Mouse (Mus musculus): Measurements from ENCODE around the gene Nap1l2. TPM values are rescaled to one million over a fixed set of nuclear protein-coding genes. Genes with fewer than 3 reads are reported as not detected.
"Not testable (repeated sequence)": the region's sequence is repeated elsewhere in the genome, so short reads cannot be mapped to it uniquely, and the experiment has no call there.

Nap1l2 gene
- 10 to 100 TPM; 74.2 to 84.0 TPM for total RNA-seq (2021)
- long read RNA-seq, experiment 1, transcript Nap1l2-201 (1 exons, 2,465 nt) = major isoform, 61 of 61 reads
- long read RNA-seq, experiment 1, partial matches to known transcripts = 0 of 61 reads
- long read RNA-seq, experiment 1, other reads (novel, unspliced or antisense) = 0 of 61 reads
- long read RNA-seq, experiment 2, transcript Nap1l2-201 (1 exons, 2,465 nt) = major isoform, 74 of 74 reads
- long read RNA-seq, experiment 2, partial matches to known transcripts = 0 of 74 reads
- long read RNA-seq, experiment 2, other reads (novel, unspliced or antisense) = 0 of 74 reads

GRCm38 (mm10) chrX:103186431-103186786, at the start of gene Nap1l2:
TSS of gene Nap1l2 (minus strand) at chrX:103186640.
- peak; percentile 69 to 82 for DNase-seq (ENCODE audit: low spot score in 2 of 2)
- H3K27ac ChIP-seq = peak within 1 kb of the TSS; percentile 93
- no peak for TF ChIP-seq CTCF (conservative IDR thresholded peaks at IDR 0.05)
- H3K4me3 ChIP-seq = peak within 1 kb of the TSS; percentile 61

GRCm38 (mm10) chrX:103215251-103215650, 28.8 kb upstream of the Nap1l2 start:
- DNase-seq (ENCODE audit: low spot score in 2 of 2) = no peak

GRCm38 (mm10) chrX:103186829-103187228, 389 bp upstream of the Nap1l2 start:
- TF ChIP-seq CTCF (conservative IDR thresholded peaks at IDR 0.05) = no peak
- Histone ChIP-seq H3K27ac (peak overlapping the region; percentile 93; the same call in 1 of the 2 replicates), H3K4me3 (peak overlapping the region; percentile 61)
- no peak for DNase-seq (ENCODE audit: low spot score in 2 of 2)

More at GRCm38 (mm10) chrX:103215251-103215650, 28.8 kb upstream of the Nap1l2 start:
- no peak overlapping the region for H3K4me3 ChIP-seq
- no peak overlapping the region for H3K27ac ChIP-seq
- no peak for TF ChIP-seq CTCF (conservative IDR thresholded peaks at IDR 0.05)

- Histone ChIP-seq H3K27ac (peak overlapping the region; percentile 93), H3K4me3 (peak overlapping the region; percentile 61)
- TF ChIP-seq CTCF (conservative IDR thresholded peaks at IDR 0.05) = no peak
- DNase-seq (ENCODE audit: low spot score in 2 of 2) = peak in 1 of 2 experiments; percentile 9
Observed at GRCm38 (mm10) chrX:103185781-103186430, 534 bp downstream of the Nap1l2 start.

GRCm38 (mm10) chrX:103183536-103183935, 2.9 kb downstream of the Nap1l2 start:
- peak; percentile 74 for TF ChIP-seq CTCF (conservative IDR thresholded peaks at IDR 0.05)
- Histone ChIP-seq H3K27ac (no peak overlapping the region), H3K4me3 (peak overlapping the region; percentile 61)
- DNase-seq (ENCODE audit: low spot score in 2 of 2) = peak in 1 of 2 experiments; percentile 37

- no peak for TF ChIP-seq CTCF (conservative IDR thresholded peaks at IDR 0.05)
- DNase-seq (ENCODE audit: low spot score in 2 of 2) = no peak
- Histone ChIP-seq H3K27ac (no peak overlapping the region), H3K4me3 (no peak overlapping the region)
Observed at GRCm38 (mm10) chrX:103179771-103180558, 6.5 kb downstream of the Nap1l2 start.

GRCm38 (mm10) chrX:103164948-103165605, 21.4 kb downstream of the Nap1l2 start:
- H3K27ac ChIP-seq; DNase-seq (ENCODE audit: low spot score in 2 of 2): not testable (repeated sequence)
- peak overlapping the region; percentile 38 for H3K4me3 ChIP-seq

GRCm38 (mm10) chrX:103156134-103156533, 30.3 kb downstream of the Nap1l2 start:
- Histone ChIP-seq H3K27ac (no peak overlapping the region), H3K4me3 (no peak overlapping the region)
- TF ChIP-seq CTCF (conservative IDR thresholded peaks at IDR 0.05) = no peak
- no peak for DNase-seq (ENCODE audit: low spot score in 2 of 2)

- no peak for TF ChIP-seq CTCF (conservative IDR thresholded peaks at IDR 0.05)
- H3K4me3 ChIP-seq = no peak overlapping the region
- no peak overlapping the region for H3K27ac ChIP-seq
- no peak for DNase-seq (ENCODE audit: low spot score in 2 of 2)
Observed at GRCm38 (mm10) chrX:103138549-103138948, 47.9 kb downstream of the Nap1l2 start.

Other genes with a start within 250 kb of the Nap1l2 start
- not detected for gene Cdx4, start 134.8 kb upstream of the Nap1l2 start, total RNA-seq (2021)
- 10 to 100 TPM; 20.1 to 21.6 TPM for gene Chic1, start 169.8 kb upstream of the Nap1l2 start, total RNA-seq (2021)
- gene Tsx, start 227.8 kb upstream of the Nap1l2 start, total RNA-seq (2021) = not detected
- gene Gm26992, start 235.4 kb upstream of the Nap1l2 start, total RNA-seq (2021) = not detected